Mouse (Mus musculus): Measurements from ENCODE around the gene Nle1. TPM values are rescaled to one million over a fixed set of nuclear protein-coding genes. Genes with fewer than 3 reads are reported as not detected.
"Not testable (repeated sequence)": the region's sequence is repeated elsewhere in the genome, so short reads cannot be mapped to it uniquely, and the experiment has no call there.

Gene Nle1
- polyA plus RNA-seq, 1 experiment from 2014 or later = 30.6 TPM

DNA sequence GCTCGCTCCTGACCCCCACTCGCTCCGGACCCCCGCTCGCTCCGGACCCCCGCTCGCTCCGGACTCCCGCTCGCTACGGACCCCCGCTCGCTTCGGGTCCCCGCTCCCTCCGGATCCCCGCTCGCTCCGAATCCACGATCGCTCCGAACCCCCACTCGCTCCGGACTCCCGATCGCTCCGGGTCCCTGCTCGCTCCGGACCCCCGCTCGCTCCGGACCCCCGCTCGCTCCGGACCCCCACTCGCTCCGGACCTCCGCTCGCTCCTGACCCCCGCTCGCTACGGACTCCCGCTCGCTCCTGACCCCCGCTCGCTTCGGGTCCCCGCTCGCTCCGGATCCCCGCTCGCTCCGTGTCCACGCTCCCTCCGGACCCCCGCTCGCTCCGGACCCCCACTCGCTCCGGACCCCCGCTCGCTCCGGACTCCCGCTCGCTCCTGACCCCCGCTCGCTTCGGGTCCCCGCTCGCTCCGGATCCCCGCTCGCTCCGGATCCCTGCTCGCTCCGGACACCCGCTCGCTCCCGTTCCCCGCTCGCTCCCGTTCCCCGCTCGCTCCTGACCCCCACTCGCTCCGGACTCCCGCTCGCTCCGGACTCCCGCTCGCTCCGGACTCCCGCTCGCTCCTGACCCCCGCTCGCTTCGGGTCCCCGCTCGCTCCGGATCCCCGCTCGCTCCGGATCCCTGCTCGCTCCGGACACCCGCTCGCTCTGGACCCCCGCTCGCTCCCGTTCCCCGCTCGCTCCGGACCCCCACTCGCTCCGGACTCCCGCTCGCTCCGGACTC, 23.6 kb upstream of the Nle1 start:
- H3K36me3 ChIP-seq; H3K9me3 ChIP-seq (replicated peaks); H3K9ac ChIP-seq; H3K4me1 ChIP-seq; H3K27ac ChIP-seq; ATAC-seq: not testable (repeated sequence)
- peaks cover 95% of the 10 kb centered on the region for H3K27me3 ChIP-seq (replicated peaks)
- peak overlapping the region; percentile 68 for H3K4me2 ChIP-seq
- H3K4me3 ChIP-seq = peak overlapping the region; percentile 48
- WGBS (ENCODE audit: insufficient replicate concordance) = 1% methylated on average over 115 of the region's 119 CpGs

DNA sequence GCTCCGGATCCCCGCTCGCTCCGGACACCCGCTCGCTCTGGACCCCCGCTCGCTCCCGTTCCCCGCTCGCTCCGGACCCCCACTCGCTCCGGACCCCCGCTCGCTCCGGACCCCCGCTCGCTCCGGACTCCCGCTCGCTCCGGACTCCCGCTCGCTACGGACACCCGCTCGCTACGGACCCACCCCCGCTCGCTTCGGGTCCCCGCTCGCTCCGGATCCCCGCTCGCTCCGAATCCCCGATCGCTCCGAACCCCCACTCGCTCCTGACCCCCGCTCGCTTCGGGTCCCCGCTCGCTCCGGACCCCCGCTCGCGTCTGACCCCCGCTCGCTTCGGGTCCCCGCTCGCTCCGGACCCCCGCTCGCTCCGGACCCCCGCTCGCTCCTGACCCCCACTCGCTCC, 22.9 kb upstream of the Nle1 start:
- not testable (repeated sequence) for H3K36me3 ChIP-seq; H3K4me1 ChIP-seq; ATAC-seq; H3K27ac ChIP-seq; H3K9ac ChIP-seq; H3K9me3 ChIP-seq (replicated peaks)
- Histone ChIP-seq H3K4me3 (peak overlapping the region; percentile 48), H3K27me3 (replicated peaks) (peaks cover 95% of the 10 kb centered on the region), H3K4me2 (peak overlapping the region; percentile 68)
- WGBS (ENCODE audit: insufficient replicate concordance) = 2% methylated on average over 63 of the region's 63 CpGs

DNA sequence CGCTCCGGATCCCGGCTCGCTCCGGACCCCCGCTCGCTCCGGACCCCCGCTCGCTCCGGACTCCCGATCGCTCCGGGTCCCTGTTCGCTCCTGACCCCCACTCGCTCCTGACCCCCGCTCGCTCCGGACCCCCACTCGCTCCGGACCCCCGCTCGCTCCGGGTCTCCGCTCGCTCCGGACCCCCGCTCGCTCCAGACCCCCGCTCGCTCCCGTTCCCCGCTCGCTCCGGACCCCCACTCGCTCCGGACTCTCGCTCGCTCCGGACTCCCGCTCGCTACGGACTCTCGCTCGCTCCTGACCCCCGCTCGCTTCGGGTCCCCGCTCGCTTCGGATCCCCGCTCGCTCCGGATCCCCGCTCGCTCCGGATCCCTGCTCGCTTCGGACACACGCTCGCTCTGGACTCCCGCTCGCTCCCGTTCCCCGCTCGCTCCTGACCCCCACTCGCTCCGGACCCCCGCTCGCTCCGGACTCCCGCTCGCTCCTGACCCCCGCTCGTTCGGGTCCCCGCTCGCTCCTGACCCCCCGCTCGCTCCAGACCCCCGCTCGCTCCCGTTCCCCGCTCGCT, 22.3 kb upstream of the Nle1 start:
- not testable (repeated sequence) for H3K36me3 ChIP-seq; ATAC-seq; H3K27ac ChIP-seq; H3K9me3 ChIP-seq (replicated peaks); H3K4me1 ChIP-seq; H3K9ac ChIP-seq
- peak overlapping the region; percentile 48 for H3K4me3 ChIP-seq
- WGBS (ENCODE audit: insufficient replicate concordance) = 2% methylated on average over 83 of the region's 85 CpGs
- peak overlapping the region; percentile 68 for H3K4me2 ChIP-seq
- H3K27me3 ChIP-seq (replicated peaks) = peaks cover 95% of the 10 kb centered on the region

DNA sequence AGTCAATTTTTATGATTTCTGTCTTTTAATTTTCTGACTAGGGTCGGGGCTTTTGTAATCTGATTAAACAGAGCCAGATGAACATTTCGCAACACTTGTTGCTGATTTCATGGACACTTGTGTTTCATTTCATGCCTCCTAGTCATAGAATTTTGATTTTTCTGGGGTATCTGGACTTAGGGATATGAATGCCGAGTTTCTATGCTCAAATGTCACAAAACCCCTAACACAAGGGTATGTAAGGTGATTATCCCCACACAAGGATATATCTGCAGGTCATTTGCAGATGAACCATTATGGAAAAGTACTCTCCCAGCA, 21.4 kb upstream of the Nle1 start:
- ATAC-seq = no peak
- H3K4me3 ChIP-seq = no peak overlapping the region
- H3K27ac ChIP-seq = no peak overlapping the region
- WGBS (ENCODE audit: insufficient replicate concordance) = 38% methylated on average over 3 of the region's 3 CpGs
- no peak overlapping the region for H3K4me2 ChIP-seq
- no peak overlapping the region for H3K9ac ChIP-seq
- H3K4me1 ChIP-seq = no peaks in the 10 kb centered on the region
- peaks cover 95% of the 10 kb centered on the region for H3K27me3 ChIP-seq (replicated peaks)
- no peaks in the 10 kb centered on the region for H3K36me3 ChIP-seq
- H3K9me3 ChIP-seq (replicated peaks) = no peaks in the 10 kb centered on the region

DNA sequence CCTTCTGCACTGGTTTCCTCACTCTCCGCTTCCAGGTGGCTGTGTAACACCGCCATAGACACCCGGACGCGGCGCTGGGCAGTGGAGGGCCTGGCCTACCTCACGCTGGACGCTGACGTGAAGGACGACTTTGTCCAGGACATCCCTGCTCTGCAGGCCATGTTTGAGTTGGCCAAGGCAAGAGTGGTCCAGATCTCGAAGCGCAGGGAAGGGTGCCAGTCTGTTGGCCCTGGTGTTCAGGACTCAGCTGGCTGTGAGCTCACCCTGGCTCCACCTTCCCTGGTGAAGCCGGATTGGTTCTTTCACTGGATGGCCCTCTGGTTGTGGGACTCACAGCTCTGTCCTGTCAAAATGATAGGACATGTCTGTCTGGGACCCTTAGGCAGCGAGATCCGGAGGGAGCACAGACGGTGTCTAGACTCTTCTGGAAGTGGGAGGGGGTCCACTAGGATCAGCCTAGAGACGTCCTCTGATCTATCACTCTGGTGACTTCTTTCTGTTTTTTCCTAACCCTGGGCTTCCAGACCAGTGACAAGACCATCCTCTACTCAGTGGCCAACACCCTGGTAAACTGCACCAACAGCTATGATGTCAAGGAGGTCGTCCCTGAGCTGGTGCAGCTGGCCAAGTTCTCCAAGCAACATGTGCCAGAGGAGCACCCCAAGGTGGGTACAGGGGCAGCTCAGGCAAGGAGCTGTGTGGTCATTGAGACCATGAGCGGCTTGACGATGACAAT, 20.9 kb upstream of the Nle1 start:
- Histone ChIP-seq H3K4me1 (no peaks in the 10 kb centered on the region), H3K4me2 (no peak overlapping the region), H3K27me3 (replicated peaks) (peaks cover 90% of the 10 kb centered on the region), H3K4me3 (no peak overlapping the region), H3K9ac (no peak overlapping the region), H3K27ac (no peak overlapping the region), H3K9me3 (replicated peaks) (no peaks in the 10 kb centered on the region), H3K36me3 (no peaks in the 10 kb centered on the region)
- ATAC-seq = no peak
- WGBS (ENCODE audit: insufficient replicate concordance) = 32% methylated on average over 20 of the region's 20 CpGs

DNA sequence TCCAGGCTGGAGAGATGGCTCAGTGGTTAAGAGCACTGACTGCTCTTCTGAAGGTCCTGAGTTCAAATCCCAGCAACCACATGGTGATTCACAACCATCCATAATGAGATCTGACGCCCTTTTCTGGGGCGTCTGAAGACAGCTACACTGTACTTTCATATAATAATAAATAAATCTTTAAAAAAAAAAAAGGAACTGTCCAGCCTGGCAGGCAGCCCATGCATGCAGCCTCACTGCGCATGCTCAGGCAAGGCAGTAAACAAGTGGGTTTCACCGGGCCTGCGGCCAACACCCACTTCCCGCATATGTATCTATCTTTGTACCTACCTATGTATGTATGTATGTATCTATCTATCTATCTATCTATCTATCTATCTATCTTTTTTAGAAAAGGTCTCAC, 15.7 kb upstream of the Nle1 start:
- not testable (repeated sequence) for H3K4me1 ChIP-seq; H3K36me3 ChIP-seq; H3K4me2 ChIP-seq; H3K9me3 ChIP-seq (replicated peaks); ATAC-seq; H3K4me3 ChIP-seq; H3K27ac ChIP-seq; H3K9ac ChIP-seq
- WGBS (ENCODE audit: insufficient replicate concordance) = 70% methylated on average over 6 of the region's 6 CpGs
- H3K27me3 ChIP-seq (replicated peaks) = peaks cover 73% of the 10 kb centered on the region

DNA sequence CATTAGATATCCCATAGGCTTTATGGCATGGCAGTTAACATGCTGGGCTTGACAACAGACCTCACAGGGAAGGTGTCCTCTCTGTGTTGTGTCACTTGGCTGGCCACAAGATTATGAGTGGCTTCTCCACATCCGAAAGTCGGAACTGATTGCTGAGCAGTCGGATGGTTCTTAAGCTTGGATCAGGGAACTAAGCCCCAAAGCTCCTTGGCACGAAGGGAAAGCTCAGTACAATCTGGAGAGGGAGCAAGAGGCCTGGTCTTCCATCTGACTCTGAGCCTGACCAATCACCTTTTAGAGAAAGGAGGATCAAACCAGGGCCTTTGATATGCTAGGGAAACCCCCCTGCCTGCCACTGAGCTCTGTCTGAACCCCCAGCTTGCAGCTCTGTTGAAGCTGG, 13.5 kb upstream of the Nle1 start:
- no peak overlapping the region for H3K4me3 ChIP-seq
- H3K9ac ChIP-seq = no peak overlapping the region
- WGBS (ENCODE audit: insufficient replicate concordance) = 64% methylated on average over 4 of the region's 4 CpGs
- H3K9me3 ChIP-seq (replicated peaks) = no peaks in the 10 kb centered on the region
- no peak for ATAC-seq
- H3K27me3 ChIP-seq (replicated peaks) = peaks cover 64% of the 10 kb centered on the region
- no peaks in the 10 kb centered on the region for H3K4me1 ChIP-seq
- H3K27ac ChIP-seq = no peak overlapping the region
- no peaks in the 10 kb centered on the region for H3K36me3 ChIP-seq
- H3K4me2 ChIP-seq = no peak overlapping the region

DNA sequence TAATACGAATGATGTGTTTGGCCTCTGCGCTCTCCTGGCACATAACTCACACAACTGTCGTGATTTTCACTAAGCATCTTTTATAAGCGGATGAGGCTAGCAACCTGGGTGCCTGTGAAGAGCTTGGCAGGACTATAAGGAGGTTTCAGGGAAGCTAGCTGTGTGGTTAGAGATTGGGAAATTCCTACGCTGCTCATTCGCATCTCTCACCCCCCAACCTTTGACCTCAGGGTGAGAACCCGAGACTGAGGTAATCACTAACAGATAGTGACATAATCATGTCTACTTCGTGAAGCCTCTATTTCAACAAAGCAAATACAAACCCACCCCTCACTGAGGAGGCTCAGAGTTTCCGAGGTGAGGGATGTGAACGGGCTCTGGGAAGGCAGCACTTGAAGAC, 12.6 kb upstream of the Nle1 start:
- Histone ChIP-seq H3K27me3 (replicated peaks) (peaks cover 55% of the 10 kb centered on the region), H3K9ac (no peak overlapping the region), H3K4me1 (no peaks in the 10 kb centered on the region), H3K4me3 (no peak overlapping the region), H3K27ac (no peak overlapping the region), H3K9me3 (replicated peaks) (no peaks in the 10 kb centered on the region), H3K36me3 (no peaks in the 10 kb centered on the region), H3K4me2 (no peak overlapping the region)
- ATAC-seq = no peak
- 42% methylated on average over 10 of the region's 10 CpGs for WGBS (ENCODE audit: insufficient replicate concordance)

DNA sequence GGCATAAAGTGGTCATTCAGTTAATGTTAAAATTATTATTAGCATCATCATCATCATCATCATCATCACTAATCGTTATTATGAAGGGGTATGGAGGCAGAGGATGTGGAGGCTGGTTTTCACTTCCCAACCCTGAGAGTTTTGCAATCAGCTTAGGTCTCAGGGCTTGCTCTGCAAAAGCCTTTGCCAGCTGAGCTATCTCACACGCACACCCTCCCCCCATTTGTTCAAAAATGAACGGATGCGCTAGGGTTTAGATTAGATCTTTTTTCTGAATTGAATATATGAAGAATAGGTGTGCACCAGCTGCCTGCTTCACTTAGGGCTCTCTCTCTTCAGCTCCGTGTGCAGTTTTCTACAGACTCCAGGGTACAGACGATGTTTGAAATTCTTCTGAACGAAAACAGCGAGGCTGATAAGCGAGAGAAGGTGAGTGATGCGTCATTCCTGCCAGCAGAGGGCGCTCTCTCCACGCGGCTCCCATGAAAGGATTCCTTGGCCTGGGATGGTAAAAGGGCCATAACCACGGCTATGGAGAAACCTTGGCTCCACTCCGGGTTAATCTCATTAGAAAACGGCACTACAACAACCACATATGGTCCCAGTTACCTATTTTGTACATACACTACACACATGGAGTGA, 6.6 kb upstream of the Nle1 start:
- no peaks in the 10 kb centered on the region for H3K36me3 ChIP-seq
- H3K4me2 ChIP-seq = peak overlapping the region; percentile 43
- H3K27ac ChIP-seq = no peak overlapping the region
- peaks cover 7% of the 10 kb centered on the region; the same call in 1 of the 2 replicates for H3K4me1 ChIP-seq
- 8% methylated on average over 16 of the region's 16 CpGs for WGBS (ENCODE audit: insufficient replicate concordance)
- ATAC-seq = no peak
- H3K4me3 ChIP-seq = no peak overlapping the region
- no peak overlapping the region for H3K9ac ChIP-seq
- H3K9me3 ChIP-seq (replicated peaks) = no peaks in the 10 kb centered on the region
- peaks cover 62% of the 10 kb centered on the region for H3K27me3 ChIP-seq (replicated peaks)

DNA sequence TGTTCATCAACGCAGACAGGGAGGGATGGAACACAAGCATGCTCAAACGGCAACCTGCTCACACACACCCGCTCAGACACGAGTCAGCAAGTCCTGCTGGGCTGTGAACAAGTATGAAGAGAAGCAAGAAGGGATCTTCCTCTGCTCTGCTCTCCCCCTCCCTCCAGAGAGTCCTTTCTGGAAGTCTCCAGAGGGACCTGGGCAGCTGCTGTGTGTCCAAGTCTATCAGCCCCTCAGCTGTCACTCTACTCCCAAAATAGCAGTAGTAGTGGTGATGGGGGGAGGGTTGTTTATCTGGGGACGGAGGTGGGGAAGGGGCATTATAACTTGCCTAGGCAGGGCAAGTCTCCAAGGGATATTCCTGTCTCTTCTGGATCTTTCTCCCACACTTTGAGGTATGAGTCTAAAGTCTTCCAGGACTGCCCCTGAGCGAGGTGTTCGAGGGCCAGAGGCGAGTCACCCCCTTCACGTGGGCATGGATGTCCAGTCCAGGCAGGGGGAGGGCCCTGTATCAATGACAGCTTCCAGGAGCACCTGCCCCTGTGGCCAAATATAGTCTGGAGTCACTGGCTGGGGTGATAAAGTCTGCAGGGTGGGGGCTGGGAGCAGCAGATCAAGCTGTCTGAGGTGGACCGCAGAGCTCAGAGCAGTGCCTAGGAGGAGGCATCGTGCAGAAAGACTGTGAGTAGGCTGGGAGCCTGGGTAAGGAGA, 2.6 kb upstream of the Nle1 start:
- H3K4me2 ChIP-seq = no peak overlapping the region
- no peak overlapping the region for H3K27ac ChIP-seq
- H3K4me1 ChIP-seq = peaks cover 31% of the 10 kb centered on the region
- no peak overlapping the region for H3K4me3 ChIP-seq
- WGBS (ENCODE audit: insufficient replicate concordance) = 47% methylated on average over 11 of the region's 11 CpGs
- ATAC-seq = no peak
- no peak overlapping the region for H3K9ac ChIP-seq
- H3K9me3 ChIP-seq (replicated peaks) = no peaks in the 10 kb centered on the region
- H3K36me3 ChIP-seq = peaks cover 12% of the 10 kb centered on the region
- H3K27me3 ChIP-seq (replicated peaks) = peaks cover 45% of the 10 kb centered on the region

DNA sequence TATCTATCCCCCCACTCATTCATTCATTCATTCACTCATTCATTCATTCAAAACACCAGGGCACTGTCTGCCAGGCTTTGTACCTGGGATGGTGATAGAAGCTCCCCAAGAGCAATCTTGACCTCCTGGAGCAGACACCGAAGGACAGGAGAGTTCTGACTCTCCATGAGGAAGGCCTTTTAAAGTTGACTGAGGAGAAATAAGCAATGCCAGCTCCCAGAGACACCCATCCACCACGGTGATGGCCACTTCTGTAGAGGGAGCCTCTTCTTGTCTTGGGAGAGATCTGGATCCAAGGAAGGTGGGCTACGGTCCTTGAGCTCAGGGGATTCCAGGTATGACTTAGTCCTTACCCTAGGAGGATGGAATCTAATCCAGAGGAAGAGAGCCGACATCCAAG, 2.0 kb upstream of the Nle1 start, which contains the start of gene Unc45b:
Unc45b (plus strand) TSS at position 301 of the 400 bp plus-strand sequence.
- H3K4me2 ChIP-seq = no peak within 1 kb of the TSS
- peaks cover 36% of the 10 kb centered on the region for H3K4me1 ChIP-seq
- no peak for ATAC-seq
- no peaks in the 10 kb centered on the region for H3K9me3 ChIP-seq (replicated peaks)
- WGBS (ENCODE audit: insufficient replicate concordance) = 69% methylated on average over 4 of the region's 4 CpGs
- H3K9ac ChIP-seq = no peak within 1 kb of the TSS
- no peak within 1 kb of the TSS for H3K27ac ChIP-seq
- H3K36me3 ChIP-seq = peaks cover 18% of the 10 kb centered on the region
- H3K4me3 ChIP-seq = no peak within 1 kb of the TSS
- peaks cover 45% of the 10 kb centered on the region for H3K27me3 ChIP-seq (replicated peaks)

Measured in liver, embryonic 12.5 days (tissue).